Mouse (Mus musculus): Measurements from ENCODE around the gene Numbl. TPM values are rescaled to one million over a fixed set of nuclear protein-coding genes. Genes with fewer than 3 reads are reported as not detected.

Gene Numbl
- 6.0 and 7.9 TPM in 2 replicates for polyA plus RNA-seq (2012; rRNA removed)

GRCm38 (mm10) chr7:27258205-27258899, at the start of gene Numbl:
Gene Numbl, plus strand, starts transcription at chr7:27258433.
- 1% methylated on average over 47 of the region's 47 CpGs for WGBS
- DNase-seq, result peak; percentile 95

GRCm38 (mm10) chr7:27212626-27213025, 45.6 kb upstream of the Numbl start:
- no peaks in the 10 kb centered on the region; the same call in 1 of the 2 replicates for H3K36me3 ChIP-seq (ENCODE audit: control insufficient read depth, insufficient read depth, low read length)

More at GRCm38 (mm10) chr7:27258205-27258899, at the start of gene Numbl:
- no peak for TF ChIP-seq CTCF (conservative IDR thresholded peaks at IDR 0.05; ENCODE audit: insufficient read depth, insufficient read length, low read depth, low read length)
- TF ChIP-seq POLR2A (IDR thresholded peaks at IDR 0.05; ENCODE audit: low read depth, low read length), result no peak
- Histone ChIP-seq H3K4me3 (ENCODE audit: insufficient read depth, low read depth, low read length) (peak within 1 kb of the TSS; percentile 81), H3K27me3 (replicated peaks; ENCODE audit: control insufficient read depth, insufficient read depth, low read length) (no peaks in the 10 kb centered on the region), H3K27ac (ENCODE audit: insufficient read depth, low read depth, low read length) (peak within 1 kb of the TSS; percentile 78), H3K4me1 (ENCODE audit: control insufficient read depth, insufficient read depth, low read length) (peaks cover 4% of the 10 kb centered on the region), H3K36me3 (ENCODE audit: control insufficient read depth, insufficient read depth, low read length) (no peaks in the 10 kb centered on the region)

GRCm38 (mm10) chr7:27218586-27218985, 39.6 kb upstream of the Numbl start:
- Histone ChIP-seq H3K4me1 (ENCODE audit: control insufficient read depth, insufficient read depth, low read length) (no peaks in the 10 kb centered on the region), H3K27ac (ENCODE audit: insufficient read depth, low read depth, low read length) (no peak overlapping the region), H3K36me3 (ENCODE audit: control insufficient read depth, insufficient read depth, low read length) (no peaks in the 10 kb centered on the region), H3K27me3 (replicated peaks; ENCODE audit: control insufficient read depth, insufficient read depth, low read length) (no peaks in the 10 kb centered on the region), H3K4me3 (ENCODE audit: insufficient read depth, low read depth, low read length) (no peak overlapping the region)
- 74% methylated on average over 7 of the region's 7 CpGs for WGBS
- no peak for DNase-seq
- TF ChIP-seq POLR2A (IDR thresholded peaks at IDR 0.05; ENCODE audit: low read depth, low read length), result no peak
- no peak for TF ChIP-seq CTCF (conservative IDR thresholded peaks at IDR 0.05; ENCODE audit: insufficient read depth, insufficient read length, low read depth, low read length)

More at GRCm38 (mm10) chr7:27212626-27213025, 45.6 kb upstream of the Numbl start:
- TF ChIP-seq CTCF (conservative IDR thresholded peaks at IDR 0.05; ENCODE audit: insufficient read depth, insufficient read length, low read depth, low read length) (no peak), POLR2A (IDR thresholded peaks at IDR 0.05; ENCODE audit: low read depth, low read length) (no peak)
- no peak overlapping the region for H3K27ac ChIP-seq (ENCODE audit: insufficient read depth, low read depth, low read length)
- no peaks in the 10 kb centered on the region for H3K4me1 ChIP-seq (ENCODE audit: control insufficient read depth, insufficient read depth, low read length)
- 82% methylated on average over 2 of the region's 2 CpGs for WGBS
- H3K27me3 ChIP-seq (replicated peaks; ENCODE audit: control insufficient read depth, insufficient read depth, low read length), result no peaks in the 10 kb centered on the region
- no peak for DNase-seq
- H3K4me3 ChIP-seq (ENCODE audit: insufficient read depth, low read depth, low read length), result no peak overlapping the region

- Histone ChIP-seq H3K4me3 (ENCODE audit: insufficient read depth, low read depth, low read length) (no peak overlapping the region), H3K36me3 (ENCODE audit: control insufficient read depth, insufficient read depth, low read length) (no peaks in the 10 kb centered on the region), H3K27ac (ENCODE audit: insufficient read depth, low read depth, low read length) (no peak overlapping the region), H3K4me1 (ENCODE audit: control insufficient read depth, insufficient read depth, low read length) (peaks cover 3% of the 10 kb centered on the region; the same call in 1 of the 2 replicates), H3K27me3 (replicated peaks; ENCODE audit: control insufficient read depth, insufficient read depth, low read length) (no peaks in the 10 kb centered on the region)
- peak; percentile 47 for DNase-seq
- TF ChIP-seq POLR2A (IDR thresholded peaks at IDR 0.05; ENCODE audit: low read depth, low read length), result no peak
- WGBS, result 57% methylated on average over 11 of the region's 11 CpGs
These were observed 38.3 kb upstream of the Numbl start for GRCm38 (mm10) chr7:27219937-27220336.

GRCm38 (mm10) chr7:27221939-27222338, 36.3 kb upstream of the Numbl start:
- Histone ChIP-seq H3K27me3 (replicated peaks; ENCODE audit: control insufficient read depth, insufficient read depth, low read length) (no peaks in the 10 kb centered on the region), H3K4me1 (ENCODE audit: control insufficient read depth, insufficient read depth, low read length) (peaks cover 15% of the 10 kb centered on the region), H3K27ac (ENCODE audit: insufficient read depth, low read depth, low read length) (no peak overlapping the region), H3K36me3 (ENCODE audit: control insufficient read depth, insufficient read depth, low read length) (no peaks in the 10 kb centered on the region), H3K4me3 (ENCODE audit: insufficient read depth, low read depth, low read length) (no peak overlapping the region)
- TF ChIP-seq CTCF (conservative IDR thresholded peaks at IDR 0.05; ENCODE audit: insufficient read depth, insufficient read length, low read depth, low read length), result no peak
- TF ChIP-seq POLR2A (IDR thresholded peaks at IDR 0.05; ENCODE audit: low read depth, low read length), result no peak
- no peak for DNase-seq
- WGBS, result 55% methylated on average over 6 of the region's 6 CpGs

GRCm38 (mm10) chr7:27222538-27222937, 35.7 kb upstream of the Numbl start:
- TF ChIP-seq POLR2A (IDR thresholded peaks at IDR 0.05; ENCODE audit: low read depth, low read length), result no peak
- no peak for TF ChIP-seq CTCF (conservative IDR thresholded peaks at IDR 0.05; ENCODE audit: insufficient read depth, insufficient read length, low read depth, low read length)
- Histone ChIP-seq H3K27me3 (replicated peaks; ENCODE audit: control insufficient read depth, insufficient read depth, low read length) (no peaks in the 10 kb centered on the region), H3K4me1 (ENCODE audit: control insufficient read depth, insufficient read depth, low read length) (peaks cover 15% of the 10 kb centered on the region), H3K27ac (ENCODE audit: insufficient read depth, low read depth, low read length) (no peak overlapping the region), H3K4me3 (ENCODE audit: insufficient read depth, low read depth, low read length) (no peak overlapping the region), H3K36me3 (ENCODE audit: control insufficient read depth, insufficient read depth, low read length) (no peaks in the 10 kb centered on the region)
- no peak for DNase-seq
- 74% methylated on average over 1 of the region's 1 CpGs for WGBS

- no peak overlapping the region for H3K27ac ChIP-seq (ENCODE audit: insufficient read depth, low read depth, low read length)
- H3K27me3 ChIP-seq (replicated peaks; ENCODE audit: control insufficient read depth, insufficient read depth, low read length), result no peaks in the 10 kb centered on the region
- TF ChIP-seq CTCF (conservative IDR thresholded peaks at IDR 0.05; ENCODE audit: insufficient read depth, insufficient read length, low read depth, low read length) (no peak), POLR2A (IDR thresholded peaks at IDR 0.05; ENCODE audit: low read depth, low read length) (no peak)
- no peaks in the 10 kb centered on the region for H3K36me3 ChIP-seq (ENCODE audit: control insufficient read depth, insufficient read depth, low read length)
- H3K4me3 ChIP-seq (ENCODE audit: insufficient read depth, low read depth, low read length), result no peak overlapping the region
- 69% methylated on average over 11 of the region's 11 CpGs for WGBS
- H3K4me1 ChIP-seq (ENCODE audit: control insufficient read depth, insufficient read depth, low read length), result peaks cover 15% of the 10 kb centered on the region
- DNase-seq, result no peak
These were observed 33.2 kb upstream of the Numbl start for GRCm38 (mm10) chr7:27224877-27225575.
